9 mouse cellular contexts compared by ENCODE assay signal in the genomic region with DNA sequence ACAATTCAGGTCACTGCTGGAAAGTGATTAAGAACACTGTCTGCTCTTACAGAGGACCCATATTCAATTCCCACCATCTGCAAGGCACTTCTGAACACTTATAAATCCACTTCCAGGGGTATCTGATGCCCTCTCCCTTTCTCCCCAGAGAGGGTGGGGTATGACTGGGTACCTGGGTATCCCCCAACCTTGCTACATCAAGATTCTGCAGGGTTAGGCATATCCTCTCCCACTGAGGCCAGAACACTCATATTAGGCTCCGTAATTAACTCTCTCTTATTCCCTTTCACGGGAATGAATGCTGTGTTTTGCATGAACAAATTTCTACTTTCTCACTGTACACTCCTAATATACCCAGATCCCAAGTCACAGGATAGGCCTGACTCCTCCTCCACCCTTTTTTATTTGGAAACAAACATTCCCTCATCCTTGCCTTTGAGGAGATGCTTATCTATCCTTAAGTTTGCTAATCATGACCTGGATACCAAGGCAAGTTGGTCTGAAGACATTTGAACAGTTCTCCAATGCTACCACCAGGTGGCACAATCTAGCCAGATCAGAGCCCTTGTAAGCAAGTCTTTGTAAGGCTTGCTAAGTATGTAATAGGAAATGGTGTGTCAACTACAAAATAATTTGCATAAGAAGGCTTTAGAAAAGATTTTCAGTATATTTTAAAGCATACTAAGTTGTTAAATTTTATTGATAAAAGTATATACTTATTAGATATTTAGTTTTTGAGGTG.
DNase-seq lines count a peak whose midpoint lies in the region; ATAC-seq and TF ChIP-seq lines count a peak whose summit lies in the region.
"Had no signal": no experiment of that assay in that cellular context is flagged by ENCODE, and none has a peak within 500 bp of the region (broad histone marks: within the 10 kb centered on the region; RNA-seq: fewer than 3 reads in every experiment).

No protein-coding gene starts in this region.

- DNase-seq in liver = peak; percentile 42
- DNase-seq in liver, embryonic 11.5 days (ENCODE audit: low spot score) = no peak
- peak; percentile 9 for DNase-seq in adrenal gland, adult 8-10 months
- DNase-seq in fibroblast of lung, adult 2 months (ENCODE audit: low read depth) = peak; percentile 42
- DNase-seq in left cerebral cortex, adult 18-20 months (ENCODE audit: low spot score in 2 of 2) = peak; percentile 48 to 61
- DNase-seq in midbrain, embryonic 14.5 days = peak; percentile 82
- peak; percentile 56 for DNase-seq in stomach, postnatal 0 days (ENCODE audit: low spot score)

- H3K9ac ChIP-seq in liver, embryonic 11.5 days (ENCODE audit: low read depth, low read length) = no peak overlapping the region
- no peak overlapping the region for H3K9ac ChIP-seq in hindbrain, embryonic 16.5 days (ENCODE audit: low read depth, low read length)
- H3K9ac ChIP-seq in midbrain, embryonic 14.5 days (replicated peaks; ENCODE audit: low read length) = no peak overlapping the region
- no peak overlapping the region for H3K9ac ChIP-seq in stomach, postnatal 0 days (ENCODE audit: low read length)
- H3K9ac ChIP-seq: embryonic facial prominence, embryonic 15.5 days had no signal

- H3K9me3 ChIP-seq in liver, embryonic 11.5 days (ENCODE audit: control insufficient read depth, low read length) = no peaks in the 10 kb centered on the region
- no peaks in the 10 kb centered on the region for H3K9me3 ChIP-seq in hindbrain, embryonic 16.5 days (ENCODE audit: control insufficient read depth, low read length)
- no peaks in the 10 kb centered on the region for H3K9me3 ChIP-seq in midbrain, embryonic 14.5 days (ENCODE audit: control insufficient read depth, low read length)
- no peaks in the 10 kb centered on the region for H3K9me3 ChIP-seq in stomach, postnatal 0 days (ENCODE audit: control insufficient read depth, low read length)
- H3K9me3 ChIP-seq: embryonic facial prominence, embryonic 15.5 days had no signal

- no peak overlapping the region for H3K27ac ChIP-seq in liver, embryonic 11.5 days (ENCODE audit: low read depth, low read length)
- H3K27ac ChIP-seq in hindbrain, embryonic 16.5 days (ENCODE audit: low read depth, low read length) = no peak overlapping the region
- H3K27ac ChIP-seq in midbrain, embryonic 14.5 days (replicated peaks; ENCODE audit: low read depth, low read length) = no peak overlapping the region
- no peak overlapping the region for H3K27ac ChIP-seq in stomach, postnatal 0 days (replicated peaks)
- H3K27ac ChIP-seq: embryonic facial prominence, embryonic 15.5 days had no signal

- no peaks in the 10 kb centered on the region for H3K4me1 ChIP-seq in liver, embryonic 11.5 days (replicated peaks; ENCODE audit: control insufficient read depth, insufficient read depth, low read length)
- H3K4me1 ChIP-seq in hindbrain, embryonic 16.5 days (ENCODE audit: control insufficient read depth, insufficient read depth, low read depth, low read length) = no peaks in the 10 kb centered on the region
- H3K4me1 ChIP-seq in midbrain, embryonic 14.5 days (ENCODE audit: control insufficient read depth, insufficient read depth, low read length) = no peaks in the 10 kb centered on the region
- no peaks in the 10 kb centered on the region for H3K4me1 ChIP-seq in stomach, postnatal 0 days (replicated peaks; ENCODE audit: control insufficient read depth, insufficient read depth)
- H3K4me1 ChIP-seq: embryonic facial prominence, embryonic 15.5 days had no signal

- 79% methylated on average over 2 of the region's 2 CpGs for WGBS in liver, embryonic 11.5 days
- 89% methylated on average over 2 of the region's 2 CpGs for WGBS in hindbrain, embryonic 16.5 days
- 87% methylated on average over 2 of the region's 2 CpGs for WGBS in midbrain, embryonic 14.5 days
- 89% methylated on average over 2 of the region's 2 CpGs for WGBS in stomach, postnatal 0 days

- ATAC-seq in liver, embryonic 11.5 days (replicated peaks; ENCODE audit: low FRiP score) = no peak
- ATAC-seq in hindbrain, embryonic 16.5 days = peak; percentile 90
- ATAC-seq in midbrain, embryonic 14.5 days (ENCODE audit: low FRiP score, low TSS enrichment) = peak; percentile 37; the same call in 1 of the 2 replicates
- ATAC-seq in stomach, postnatal 0 days (ENCODE audit: low FRiP score, low TSS enrichment) = peak; percentile 40; the same call in 1 of the 2 replicates

- no peaks in the 10 kb centered on the region for H3K27me3 ChIP-seq in liver, embryonic 11.5 days (replicated peaks; ENCODE audit: control insufficient read depth, insufficient read depth, low read length)
- no peaks in the 10 kb centered on the region for H3K27me3 ChIP-seq in hindbrain, embryonic 16.5 days (replicated peaks; ENCODE audit: control insufficient read depth, insufficient read depth, low read length)
- H3K27me3 ChIP-seq in midbrain, embryonic 14.5 days (ENCODE audit: control insufficient read depth, insufficient read depth, low read length) = no peaks in the 10 kb centered on the region
- no peaks in the 10 kb centered on the region for H3K27me3 ChIP-seq in stomach, postnatal 0 days (ENCODE audit: control insufficient read depth, insufficient read depth, low read length)
- H3K27me3 ChIP-seq: embryonic facial prominence, embryonic 15.5 days had no signal

- TF ChIP-seq EP300 in stomach, postnatal 0 days (optimal IDR thresholded peaks at IDR 0.05) = no peak

- H3K4me3 ChIP-seq in liver, embryonic 11.5 days (ENCODE audit: low read depth, low read length) = no peak overlapping the region
- no peak overlapping the region for H3K4me3 ChIP-seq in hindbrain, embryonic 16.5 days (ENCODE audit: low read length)
- H3K4me3 ChIP-seq in midbrain, embryonic 14.5 days (replicated peaks; ENCODE audit: low read depth, low read length) = no peak overlapping the region
- H3K4me3 ChIP-seq in stomach, postnatal 0 days (ENCODE audit: low read depth, low read length) = no peak overlapping the region
- H3K4me3 ChIP-seq: embryonic facial prominence, embryonic 15.5 days had no signal

- no peaks in the 10 kb centered on the region for H3K36me3 ChIP-seq in liver, embryonic 11.5 days (ENCODE audit: control insufficient read depth, insufficient read depth, low read length)
- no peaks in the 10 kb centered on the region for H3K36me3 ChIP-seq in hindbrain, embryonic 16.5 days (ENCODE audit: control insufficient read depth, insufficient read depth, low read length)
- H3K36me3 ChIP-seq in midbrain, embryonic 14.5 days (ENCODE audit: control insufficient read depth, insufficient read depth, low read length) = no peaks in the 10 kb centered on the region
- H3K36me3 ChIP-seq in stomach, postnatal 0 days (ENCODE audit: control insufficient read depth, insufficient read depth, low read length) = no peaks in the 10 kb centered on the region
- H3K36me3 ChIP-seq: embryonic facial prominence, embryonic 15.5 days had no signal

- H3K4me2 ChIP-seq in liver, embryonic 11.5 days = no peak overlapping the region
- no peak overlapping the region for H3K4me2 ChIP-seq in hindbrain, embryonic 16.5 days (ENCODE audit: low read length)
- H3K4me2 ChIP-seq in midbrain, embryonic 14.5 days (ENCODE audit: low read length) = no peak overlapping the region
- no peak overlapping the region for H3K4me2 ChIP-seq in stomach, postnatal 0 days (replicated peaks; ENCODE audit: low read depth)
- H3K4me2 ChIP-seq: embryonic facial prominence, embryonic 15.5 days had no signal

- peak; percentile 92 for TF ChIP-seq CTCF in stomach, postnatal 0 days (IDR thresholded peaks at IDR 0.05; ENCODE audit: low read depth)
